11 mouse cellular contexts compared by ENCODE assay signal in the genomic region with DNA sequence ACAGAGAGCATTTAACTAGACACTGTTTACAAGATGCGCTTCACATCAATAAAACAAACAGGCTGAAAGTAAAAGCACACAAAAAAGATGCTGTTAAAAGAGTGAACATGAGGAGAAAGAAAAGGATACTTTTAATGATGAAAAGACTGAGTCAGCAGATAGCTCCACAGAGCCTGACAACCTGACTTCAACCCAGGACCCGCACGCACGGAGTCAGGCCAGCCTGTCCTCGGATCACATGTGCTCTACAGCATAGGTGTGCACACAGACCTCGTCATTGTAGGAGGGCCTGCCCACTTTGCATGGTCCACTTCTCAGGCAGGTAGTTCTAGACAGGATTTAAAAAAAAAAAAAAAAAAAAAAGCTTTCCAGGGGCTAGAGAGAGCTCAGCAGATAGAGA. TPM values are rescaled to one million over a fixed set of nuclear protein-coding genes. Genes with fewer than 3 reads are reported as not detected.
DNase-seq lines count a peak whose midpoint lies in the region; ATAC-seq lines count a peak whose summit lies in the region.
"Had no signal": no experiment of that assay in that cellular context is flagged by ENCODE, and none has a peak within 500 bp of the region (broad histone marks: within the 10 kb centered on the region; RNA-seq: fewer than 3 reads in every experiment).

No protein-coding gene starts in this region.

- H3K4me1 ChIP-seq in heart, embryonic 16.5 days (ENCODE audit: control insufficient read depth, insufficient read depth, low read length) = peaks cover 31% of the 10 kb centered on the region
- peaks cover 31% of the 10 kb centered on the region for H3K4me1 ChIP-seq in neural tube, embryonic 13.5 days (replicated peaks)
- H3K4me1 ChIP-seq in neural tube, embryonic 15.5 days = peaks cover 25% of the 10 kb centered on the region
- peaks cover 25% of the 10 kb centered on the region for H3K4me1 ChIP-seq in hindbrain, embryonic 10.5 days (replicated peaks)

- no peak overlapping the region for H3K9ac ChIP-seq in heart, embryonic 16.5 days (ENCODE audit: low read length)
- no peak overlapping the region for H3K9ac ChIP-seq in neural tube, embryonic 13.5 days
- H3K9ac ChIP-seq in neural tube, embryonic 15.5 days (replicated peaks) = no peak overlapping the region
- H3K9ac ChIP-seq: embryonic facial prominence, embryonic 12.5 days had no signal

- no peaks in the 10 kb centered on the region for H3K27me3 ChIP-seq in heart, embryonic 16.5 days (ENCODE audit: control insufficient read depth, insufficient read depth, low read length)
- H3K27me3 ChIP-seq in neural tube, embryonic 13.5 days = no peaks in the 10 kb centered on the region
- H3K27me3 ChIP-seq in neural tube, embryonic 15.5 days (replicated peaks) = no peaks in the 10 kb centered on the region
- no peaks in the 10 kb centered on the region for H3K27me3 ChIP-seq in hindbrain, embryonic 10.5 days (ENCODE audit: insufficient read depth, poor library complexity, severe bottlenecking)
- H3K27me3 ChIP-seq: embryonic facial prominence, embryonic 12.5 days had no signal

- 62% methylated on average over 6 of the region's 6 CpGs for WGBS in heart, embryonic 16.5 days
- WGBS in neural tube, embryonic 13.5 days = 71% methylated on average over 6 of the region's 6 CpGs
- WGBS in neural tube, embryonic 15.5 days = 68% methylated on average over 6 of the region's 6 CpGs
- 76% methylated on average over 6 of the region's 6 CpGs for WGBS in hindbrain, embryonic 10.5 days

- H3K4me3 ChIP-seq in heart, embryonic 16.5 days (ENCODE audit: low read length) = no peak overlapping the region
- no peak overlapping the region for H3K4me3 ChIP-seq in neural tube, embryonic 13.5 days
- H3K4me3 ChIP-seq in neural tube, embryonic 15.5 days (replicated peaks) = no peak overlapping the region
- no peak overlapping the region for H3K4me3 ChIP-seq in hindbrain, embryonic 10.5 days
- H3K4me3 ChIP-seq: embryonic facial prominence, embryonic 12.5 days had no signal

- ATAC-seq in heart, embryonic 16.5 days (replicated peaks; ENCODE audit: extremely low read depth, insufficient read depth, low FRiP score) = no peak
- ATAC-seq in neural tube, embryonic 13.5 days (ENCODE audit: low read depth) = no peak
- ATAC-seq in neural tube, embryonic 15.5 days (ENCODE audit: low FRiP score) = no peak

- no peaks in the 10 kb centered on the region for H3K9me3 ChIP-seq in heart, embryonic 16.5 days (replicated peaks; ENCODE audit: control insufficient read depth, low read length)
- H3K9me3 ChIP-seq in neural tube, embryonic 13.5 days = no peaks in the 10 kb centered on the region
- H3K9me3 ChIP-seq in neural tube, embryonic 15.5 days (replicated peaks) = no peaks in the 10 kb centered on the region; the same call in 1 of the 2 replicates
- H3K9me3 ChIP-seq in hindbrain, embryonic 10.5 days = no peaks in the 10 kb centered on the region
- H3K9me3 ChIP-seq: embryonic facial prominence, embryonic 12.5 days had no signal

- peak; percentile 18 for DNase-seq in adrenal gland, adult 2 months
- DNase-seq in adrenal gland, adult 8-10 months = no peak
- DNase-seq in heart, adult 9 months (ENCODE audit: low spot score in 2 of 2) = no peak
- no peak for DNase-seq in hindbrain, embryonic 10.5 days (ENCODE audit: low spot score)
- no peak for DNase-seq in cerebellum, adult 8-10 months
- DNase-seq: cerebellum, postnatal 25 days; right cerebral cortex, postnatal 14 days had no signal

- no peaks in the 10 kb centered on the region for H3K36me3 ChIP-seq in heart, embryonic 16.5 days (ENCODE audit: control insufficient read depth, insufficient read depth)
- no peaks in the 10 kb centered on the region for H3K36me3 ChIP-seq in neural tube, embryonic 13.5 days
- H3K36me3 ChIP-seq in neural tube, embryonic 15.5 days = no peaks in the 10 kb centered on the region
- H3K36me3 ChIP-seq in hindbrain, embryonic 10.5 days = no peaks in the 10 kb centered on the region
- H3K36me3 ChIP-seq: embryonic facial prominence, embryonic 12.5 days had no signal

- peak overlapping the region; percentile 74; the same call in 1 of the 2 replicates for H3K27ac ChIP-seq in heart, embryonic 16.5 days (ENCODE audit: low read length)
- H3K27ac ChIP-seq in neural tube, embryonic 13.5 days (replicated peaks) = 0 out of 2 replicates have a peak overlapping the region, but pooled peaks have one; percentile 52
- H3K27ac ChIP-seq in neural tube, embryonic 15.5 days (replicated peaks) = no peak overlapping the region
- no peak overlapping the region for H3K27ac ChIP-seq in hindbrain, embryonic 10.5 days
- H3K27ac ChIP-seq: embryonic facial prominence, embryonic 12.5 days had no signal

- no peak overlapping the region; the same call in 1 of the 2 replicates for H3K4me2 ChIP-seq in heart, embryonic 16.5 days (ENCODE audit: low read depth, low read length)
- peak overlapping the region; percentile 29; the same call in 1 of the 2 replicates for H3K4me2 ChIP-seq in neural tube, embryonic 13.5 days
- H3K4me2 ChIP-seq in neural tube, embryonic 15.5 days = no peak overlapping the region
- H3K4me2 ChIP-seq: embryonic facial prominence, embryonic 12.5 days had no signal

RNA-seq across cellular contexts. Expression of gene Elf2, which starts 6.5 kb away (rescaled TPM):
- 10 to 100 TPM; 66.3 to 70.8 TPM for total RNA-seq in adrenal gland, adult 2 months (2021)
- 30.7 and 39.1 TPM in 2 replicates for polyA plus RNA-seq in adrenal gland, adult 2 months (2012; rRNA removed)
- total RNA-seq in adrenal gland, adult 8-10 months (2022) = 10 to 100 TPM; 57.5 to 93.6 (median 80.2) TPM
- 53.4 and 61.9 TPM in 2 replicates for polyA plus RNA-seq in heart, embryonic 16.5 days (2015; fragmentation: Nextera tagmentation; extraction: Ambion mirVana)
- polyA plus RNA-seq in neural tube, embryonic 13.5 days (2015; fragmentation: Nextera tagmentation; extraction: Ambion mirVana) = 39.1 and 46.4 TPM in 2 replicates
- 30.0 and 42.4 TPM in 2 replicates for polyA plus RNA-seq in neural tube, embryonic 15.5 days (2015; fragmentation: Nextera tagmentation; extraction: Ambion mirVana)
- polyA plus RNA-seq in hindbrain, embryonic 10.5 days (2016; fragmentation: Nextera tagmentation; extraction: Ambion mirVana) = 35.4 and 40.5 TPM in 2 replicates

Comparison
In these comparisons a context has a peak if more than half of its experiments do, and no peak if none do; other contexts are left out.
1. H3K27ac ChIP-seq: peak in heart, embryonic 16.5 days (single experiment) and neural tube, embryonic 13.5 days (single experiment); none in neural tube, embryonic 15.5 days (single experiment) and hindbrain, embryonic 10.5 days (single experiment).